Mouse (Mus musculus) brain, embryonic 14.5 days (tissue): ENCODE data around the gene AL607142.1. TPM values are rescaled to one million over a fixed set of nuclear protein-coding genes. Genes with fewer than 3 reads are reported as not detected.

Experiments used
- DNase-seq: peaks from one replicate; pipeline ENCODE4 v3.0.0-alpha.2; 2011; ENCODE audit warnings: low read depth
- CTCF ChIP-seq: fragments of 200-500 bp; IDR thresholded peaks from 2 replicates; pipeline ENCODE4 v1.5.1; 2012; ENCODE audit warnings: inconsistent platforms, mild to moderate bottlenecking, moderate library complexity, borderline replicate concordance; ENCODE audit not compliant: insufficient read depth, insufficient read length; ENCODE audit errors: extremely low read depth
- POLR2A ChIP-seq: fragments of 200-500 bp; IDR thresholded peaks from 2 replicates; pipeline ENCODE4 v1.6.1; 2012; ENCODE audit warnings: mild to moderate bottlenecking, inconsistent platforms, borderline replicate concordance; ENCODE audit not compliant: poor library complexity, insufficient read depth, insufficient read length, severe bottlenecking; ENCODE audit errors: extremely low read depth
- polyA plus RNA-seq: library from polyadenylated mRNA; depleted of rRNA; stranded (reverse); fragments of >200 nt; gene quantifications from 2 replicates; pipeline ENCODE4 v1.2.3, GENCODE M21; 2012

Gene AL607142.1
- polyA plus RNA-seq, 1 experiment = not detected

DNA sequence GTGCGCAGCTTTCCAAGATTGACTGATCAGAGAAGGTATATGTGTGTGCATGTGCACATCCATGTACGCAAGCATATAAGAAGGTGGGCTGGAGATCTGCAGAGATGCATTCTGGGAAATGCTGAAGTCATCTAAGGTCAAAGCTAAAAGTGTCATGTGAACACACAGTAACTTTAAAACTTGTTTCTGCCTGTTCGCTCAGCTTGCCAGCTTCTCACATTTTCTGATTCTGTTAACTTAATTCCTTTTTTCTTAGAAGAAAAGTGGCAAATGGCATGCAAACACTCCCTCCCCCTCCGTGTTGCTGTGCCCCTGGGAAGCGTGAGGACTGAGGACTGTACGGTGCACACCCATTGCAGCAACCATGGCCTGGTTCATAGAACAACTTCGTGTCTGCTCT is 22.3 kb upstream of the AL607142.1 start:
- TF ChIP-seq CTCF (no peak), POLR2A (no peak)
- no peak for DNase-seq

DNA sequence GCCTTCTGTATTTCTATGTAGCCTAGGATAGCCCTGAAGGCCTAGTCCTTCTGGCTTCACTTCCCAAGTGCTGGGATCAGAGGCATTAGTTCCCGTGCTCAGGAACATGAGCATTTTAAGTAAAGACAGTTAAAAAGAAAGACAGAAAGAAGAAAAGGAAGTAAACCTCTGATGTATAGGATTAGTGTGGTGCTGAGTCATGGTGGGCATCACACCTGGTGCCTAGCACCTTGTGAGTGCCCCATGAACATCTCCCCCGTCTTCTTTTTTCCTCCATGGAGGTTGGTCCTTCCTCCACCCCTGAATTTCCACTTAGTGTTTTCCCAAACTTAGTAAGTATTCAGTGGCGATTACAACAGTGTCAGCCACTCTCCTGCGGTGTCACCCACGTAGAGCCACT is 20.2 kb upstream of the AL607142.1 start:
- no peak for DNase-seq
- TF ChIP-seq POLR2A (no peak), CTCF (no peak)

DNA sequence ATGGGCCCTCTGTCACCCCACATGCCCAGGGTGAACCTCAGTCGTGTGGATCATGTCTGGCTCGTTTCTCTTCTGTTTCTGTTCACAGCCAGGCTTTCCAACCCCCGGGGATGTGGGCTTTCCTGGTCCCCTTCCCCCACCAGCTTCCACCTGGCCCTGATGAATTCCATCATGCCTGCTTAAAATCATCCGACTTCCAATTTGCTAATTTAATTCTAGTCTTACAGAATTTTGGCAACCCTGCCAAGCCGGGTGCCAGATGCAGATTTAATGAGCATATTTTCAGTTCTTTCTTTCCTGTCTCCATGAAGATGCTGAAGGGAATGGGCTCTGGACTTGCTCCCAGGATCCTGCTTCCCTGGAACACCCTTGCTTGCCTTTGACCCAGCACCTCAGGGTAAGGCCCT is 19.7 kb upstream of the AL607142.1 start:
- TF ChIP-seq CTCF = no peak
- TF ChIP-seq POLR2A = no peak
- DNase-seq = peak; percentile 89

DNA sequence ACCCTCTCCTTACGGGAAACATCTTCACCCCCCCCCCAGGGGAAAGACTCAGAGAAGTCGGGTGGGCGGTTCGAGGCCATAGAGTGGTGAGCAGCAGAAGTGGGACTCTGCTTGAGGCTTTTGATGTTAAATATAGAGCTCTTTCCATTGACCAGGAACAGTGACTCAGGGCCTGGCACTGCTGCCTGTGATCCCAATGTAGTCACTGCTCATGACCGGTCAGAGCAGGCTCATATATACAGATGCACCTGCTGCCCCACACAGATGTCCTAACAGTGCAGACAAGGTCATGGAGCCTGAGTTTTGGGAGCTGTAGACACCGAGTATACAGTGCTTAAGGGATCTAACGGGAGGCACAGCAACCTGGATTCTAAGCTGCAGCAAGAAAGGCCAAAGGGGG is 18.9 kb upstream of the AL607142.1 start:
- DNase-seq = no peak
- TF ChIP-seq POLR2A = no peak
- TF ChIP-seq CTCF = no peak

DNA sequence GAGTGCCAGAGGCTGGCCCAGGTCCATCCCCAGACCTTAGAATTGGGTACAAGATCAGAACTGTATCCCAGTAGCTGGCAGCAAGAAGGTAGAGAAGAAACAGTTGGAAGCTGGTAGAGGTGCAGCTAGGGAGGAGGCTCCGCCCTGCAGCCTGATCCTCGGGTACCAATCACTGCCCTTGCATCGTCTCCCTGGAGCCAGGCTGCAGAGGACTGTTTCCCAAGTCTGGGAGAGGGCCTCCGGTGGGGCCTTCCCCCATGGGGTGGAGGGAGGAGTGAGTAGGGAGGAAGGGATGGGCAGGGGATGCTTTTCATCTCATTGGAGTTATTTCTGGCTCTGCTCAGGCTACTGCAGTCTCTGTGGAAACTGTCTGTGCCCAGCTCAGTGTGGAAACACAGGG is 17.7 kb upstream of the AL607142.1 start:
- no peak for DNase-seq
- TF ChIP-seq CTCF (no peak), POLR2A (no peak)

DNA sequence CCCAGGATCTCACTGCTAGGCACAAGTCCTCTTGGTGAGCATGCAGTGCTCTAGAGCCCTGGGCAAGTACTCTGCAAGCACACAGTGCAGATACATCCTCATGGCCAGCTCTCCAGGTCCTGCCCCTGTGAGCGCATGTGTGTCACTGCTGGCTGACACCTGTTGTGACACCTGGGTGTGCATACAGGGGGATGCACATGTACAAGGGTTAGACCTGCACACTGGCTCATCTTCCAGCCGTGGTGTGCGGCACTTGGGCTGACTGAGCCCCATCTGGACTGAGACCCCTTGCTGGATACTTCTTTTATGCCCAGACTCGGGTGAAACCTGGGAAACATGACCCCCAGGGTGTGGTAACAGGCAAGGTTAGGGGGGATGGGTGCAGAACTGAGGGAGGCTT is 16.5 kb upstream of the AL607142.1 start:
- no peak for TF ChIP-seq POLR2A
- no peak for TF ChIP-seq CTCF
- DNase-seq = no peak

DNA sequence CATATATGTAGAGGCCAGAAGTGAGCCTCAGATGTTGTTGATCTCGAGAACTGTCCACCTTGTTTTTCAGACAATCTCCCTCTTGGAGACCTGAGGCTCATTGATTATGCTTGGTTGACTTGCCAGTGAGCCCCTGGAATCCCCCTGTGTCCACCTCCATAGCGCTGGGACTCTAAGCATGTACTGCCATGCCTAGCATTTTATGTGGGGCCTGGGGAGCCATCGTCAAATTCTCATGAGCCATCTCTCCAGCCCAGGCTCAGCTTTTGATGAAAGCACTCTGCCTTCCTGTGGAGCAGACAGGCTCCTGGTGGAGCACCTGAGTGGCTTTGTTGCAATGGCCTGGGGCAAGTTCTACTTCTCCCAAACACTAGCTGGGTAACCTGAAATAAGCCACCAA is 14.9 kb upstream of the AL607142.1 start:
- TF ChIP-seq CTCF (no peak), POLR2A (no peak)
- DNase-seq = no peak

DNA sequence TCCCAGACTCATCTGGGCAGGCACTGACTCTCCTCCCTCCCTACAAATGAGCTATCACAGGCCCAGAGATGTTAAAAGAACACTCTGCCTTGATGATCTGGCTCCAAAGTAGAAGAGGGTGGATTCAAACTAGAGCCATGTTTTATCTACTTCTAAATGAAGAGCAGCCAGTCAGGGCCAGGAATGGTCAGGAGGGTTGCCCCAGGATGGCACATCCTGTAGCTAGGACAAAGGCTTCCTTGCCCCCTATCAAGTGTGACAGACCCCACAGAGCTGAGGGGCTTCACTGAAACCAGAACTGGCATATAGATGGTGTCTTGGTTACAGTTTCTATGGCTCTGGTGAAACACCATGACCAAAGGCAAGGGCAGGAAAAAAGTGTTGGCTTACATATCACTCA is 12.3 kb upstream of the AL607142.1 start:
- DNase-seq = no peak

DNA sequence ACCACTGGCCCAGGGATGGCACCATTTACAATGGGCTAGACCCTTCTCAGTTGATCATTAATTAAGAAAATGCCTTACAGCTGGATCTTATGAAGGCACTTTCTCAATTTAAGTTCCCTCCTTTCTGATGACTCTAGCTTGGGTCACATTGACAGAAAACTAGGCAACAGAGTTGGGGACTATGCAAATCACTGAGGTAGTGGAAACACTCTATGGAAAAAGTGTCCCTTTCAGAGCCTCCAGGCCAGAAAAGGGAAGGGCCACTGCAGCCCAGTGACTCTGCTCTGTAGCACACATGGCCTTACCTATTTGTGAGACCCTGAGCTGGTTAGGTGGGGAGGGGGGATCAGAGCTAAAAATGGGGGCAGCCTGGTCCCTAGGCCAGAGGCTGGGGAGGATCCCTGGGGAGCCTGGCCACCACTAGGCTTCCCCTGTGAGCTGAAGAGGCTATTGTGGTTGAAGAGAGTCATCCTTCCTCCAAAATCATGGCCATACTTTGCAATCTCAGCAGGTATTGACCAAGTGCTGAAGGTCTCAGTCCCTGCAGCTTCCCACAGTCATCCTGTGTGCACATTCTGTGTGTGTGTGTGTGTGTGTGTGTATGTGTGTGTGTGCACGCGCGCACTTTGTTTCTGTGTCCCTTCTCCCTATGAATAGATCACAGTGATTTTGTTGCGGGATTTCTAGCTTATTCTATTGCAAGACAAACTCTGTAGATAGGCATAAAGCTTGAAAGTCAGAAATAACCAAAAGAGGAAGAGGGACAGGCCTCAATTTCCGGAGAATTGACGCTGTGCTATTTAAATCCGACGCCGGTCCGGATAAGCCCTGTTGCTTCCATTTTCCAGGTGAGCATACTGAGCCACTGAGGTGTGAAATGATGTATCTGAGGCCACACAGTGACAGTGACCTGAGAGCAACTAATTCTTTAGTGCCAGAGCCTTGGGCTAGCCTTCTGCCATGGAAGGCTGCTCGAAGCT is 11.5 kb upstream of the AL607142.1 start:
- DNase-seq = no peak
- TF ChIP-seq CTCF (no peak), POLR2A (no peak)

More for the DNA sequence above, 12.3 kb upstream of the AL607142.1 start:
- TF ChIP-seq CTCF (no peak), POLR2A (no peak)

DNA sequence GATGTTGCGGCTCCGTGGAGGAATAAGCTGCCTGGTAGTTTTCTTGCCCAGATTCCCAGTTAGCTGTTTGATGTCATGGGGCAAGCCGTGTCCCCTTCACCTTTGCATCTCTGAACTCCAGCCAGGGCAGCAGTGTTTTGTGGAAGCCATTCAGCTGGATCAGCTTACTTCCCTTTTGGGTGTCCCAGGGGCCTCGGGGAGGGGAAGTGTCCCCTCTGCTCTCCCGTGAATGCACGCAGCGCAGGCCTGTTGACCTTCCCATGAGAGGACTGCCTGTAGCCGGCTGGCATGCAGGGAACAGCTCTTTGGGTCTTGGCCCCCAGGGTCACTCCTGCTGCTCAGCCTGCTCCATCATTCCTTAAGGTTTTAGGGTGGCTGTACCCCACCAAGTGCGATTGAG is 10.7 kb upstream of the AL607142.1 start:
- DNase-seq = no peak
- TF ChIP-seq POLR2A (no peak), CTCF (no peak)

DNA sequence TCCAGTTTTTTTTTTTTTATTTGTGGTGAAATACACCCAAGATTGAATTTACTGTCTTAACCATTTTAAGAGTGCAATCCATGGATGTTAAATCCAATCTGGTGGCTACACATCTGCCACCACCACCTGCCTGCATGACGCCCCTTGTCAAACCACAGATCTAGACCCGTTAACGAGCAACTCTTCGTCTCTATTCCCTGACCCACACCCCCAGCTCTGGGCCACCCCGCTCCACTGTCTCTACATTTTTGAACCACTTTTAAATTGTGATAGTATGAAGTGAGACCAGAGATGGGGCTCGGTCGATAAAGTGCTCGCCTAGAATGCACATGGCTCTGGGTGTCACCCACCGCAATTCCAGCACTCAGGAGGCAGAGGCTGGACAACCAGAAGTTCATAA is 8.3 kb upstream of the AL607142.1 start:
- DNase-seq = no peak
- no peak for TF ChIP-seq POLR2A
- TF ChIP-seq CTCF = no peak

DNA sequence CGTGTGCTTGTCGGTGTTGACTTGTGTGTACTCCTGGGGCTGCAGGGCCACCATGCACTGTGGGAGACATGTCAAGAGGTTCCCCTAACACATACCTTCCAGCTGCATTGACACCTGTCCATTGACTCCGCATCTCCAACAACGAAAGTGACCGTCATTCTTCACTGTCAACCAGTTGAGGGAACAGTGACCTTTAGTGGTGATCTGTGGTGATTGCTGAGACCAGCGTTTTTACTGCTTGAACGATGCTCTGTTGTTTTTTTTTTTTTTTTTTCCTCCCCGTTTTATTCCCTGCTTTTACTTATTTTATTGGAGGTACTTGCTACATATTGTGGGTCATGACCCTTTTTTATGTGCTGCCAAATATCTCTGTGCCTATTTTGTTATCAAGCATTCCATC is 7.3 kb upstream of the AL607142.1 start:
- TF ChIP-seq CTCF (no peak), POLR2A (no peak)
- no peak for DNase-seq
